Mouse (Mus musculus) embryonic fibroblast, embryonic 13.5 days (primary cell): ENCODE results near the gene Hoxa2.

Experiments
- CTCF ChIP-seq: IDR thresholded peaks from 2 replicates; pipeline ENCODE4 v1.5.1; 2011; ENCODE audit warnings: mild to moderate bottlenecking, control low read depth, low read length, moderate library complexity, borderline replicate concordance; ENCODE audit not compliant: insufficient read depth
- POLR2A ChIP-seq: IDR thresholded peaks from 2 replicates; pipeline ENCODE4 v1.6.1; 2011; ENCODE audit warnings: low read depth, mild to moderate bottlenecking, control low read depth, low read length, moderate library complexity

DNA sequence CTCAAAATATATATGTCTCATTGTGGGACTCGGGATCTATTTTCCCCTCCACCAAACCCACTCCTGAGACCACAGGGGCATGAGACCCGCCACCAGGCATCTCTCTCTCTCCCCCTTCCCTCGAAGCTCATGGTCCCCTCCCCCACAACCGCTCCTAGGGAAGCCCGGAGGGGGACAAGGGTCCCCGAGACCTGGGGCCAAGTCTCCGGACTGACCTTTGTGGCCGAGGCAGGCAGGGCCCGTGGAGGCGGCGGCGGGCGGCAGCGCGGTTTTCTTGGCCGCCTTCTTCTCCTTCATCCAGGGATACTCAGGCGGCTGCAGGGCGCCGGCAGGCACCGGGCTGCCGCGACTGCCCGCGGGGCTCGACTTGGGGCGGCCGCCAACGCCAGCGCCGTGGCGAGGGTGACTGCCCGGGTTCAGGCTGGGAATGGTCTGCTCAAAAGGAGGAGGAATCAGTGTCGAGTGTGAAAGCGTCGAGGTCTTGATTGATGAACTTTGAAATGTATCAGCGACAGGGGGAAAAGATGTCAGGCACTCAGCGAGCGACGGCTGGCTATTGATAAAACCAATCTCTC, 493 bp downstream of the Hoxa2 start:
- TF ChIP-seq POLR2A, result no peak; the same call in 1 of the 2 replicates
- TF ChIP-seq CTCF, result no peak
